Mouse (Mus musculus): ENCODE results near the gene 6820408C15Rik.
A peak's percentile ranks its signal among the peaks of the same experiment; 100 is the strongest.

DNA sequence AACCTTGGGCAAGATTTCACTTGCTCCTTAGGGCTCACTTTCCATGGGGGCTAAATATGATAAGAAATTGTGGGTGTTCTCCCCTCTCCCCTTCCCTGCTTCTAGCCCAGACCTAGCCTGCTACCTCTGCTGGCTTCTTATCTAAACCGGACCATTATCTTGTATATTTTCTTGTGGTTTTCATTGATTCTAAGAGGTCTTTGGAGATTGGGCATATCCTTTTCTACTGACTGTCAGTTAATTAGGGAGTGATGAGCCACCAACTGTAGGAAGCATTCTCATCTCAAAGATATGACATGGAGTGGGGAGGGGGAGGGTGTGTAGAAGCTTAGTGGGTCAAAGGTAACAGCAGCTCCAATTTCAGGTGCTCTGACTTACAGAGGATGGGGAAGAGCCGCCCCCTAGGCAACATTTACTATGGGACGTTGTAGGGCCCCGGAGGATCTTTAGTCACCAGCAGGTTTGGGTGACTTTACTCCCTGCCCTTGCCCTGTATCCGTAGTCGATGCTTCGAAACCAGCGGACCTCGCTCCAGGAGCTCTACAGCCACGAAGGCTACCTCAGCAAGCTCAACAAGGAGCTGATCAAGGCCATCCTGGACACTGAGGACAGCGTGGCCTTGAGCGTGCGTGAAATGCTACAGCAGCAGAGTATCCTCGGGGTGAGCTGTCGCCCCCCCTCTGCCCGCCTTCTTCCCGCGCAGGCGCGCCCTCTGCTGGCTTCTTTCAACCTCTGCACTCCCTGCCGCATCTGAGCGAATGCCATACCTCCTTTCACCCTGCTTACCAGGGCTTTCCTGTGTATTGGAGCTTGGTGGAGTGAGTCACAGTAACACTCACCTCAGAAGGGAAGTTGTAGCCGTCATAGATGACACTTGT is 21.8 kb downstream of the 6820408C15Rik start:
- no peak for TF ChIP-seq POLR2A (IDR thresholded peaks at IDR 0.05; ENCODE audit: borderline replicate concordance, extremely low read depth, low read depth, low read length)
- peak; percentile 76 for TF ChIP-seq CTCF (IDR thresholded peaks at IDR 0.05; ENCODE audit: insufficient read depth, low read length)

Data from lung, adult 2 months (tissue).